Mouse (Mus musculus): ENCODE measurements at regions not wholly inside any gene's neighbourhood (a gene's known extent, or its start where the extent isn't known, plus 50 kb on each side); places are given as distances from the start of the nearest gene placed in this dataset.
"Not testable (repeated sequence)": the region's sequence is repeated elsewhere in the genome, so short reads cannot be mapped to it uniquely, and the experiment has no call there.

DNA sequence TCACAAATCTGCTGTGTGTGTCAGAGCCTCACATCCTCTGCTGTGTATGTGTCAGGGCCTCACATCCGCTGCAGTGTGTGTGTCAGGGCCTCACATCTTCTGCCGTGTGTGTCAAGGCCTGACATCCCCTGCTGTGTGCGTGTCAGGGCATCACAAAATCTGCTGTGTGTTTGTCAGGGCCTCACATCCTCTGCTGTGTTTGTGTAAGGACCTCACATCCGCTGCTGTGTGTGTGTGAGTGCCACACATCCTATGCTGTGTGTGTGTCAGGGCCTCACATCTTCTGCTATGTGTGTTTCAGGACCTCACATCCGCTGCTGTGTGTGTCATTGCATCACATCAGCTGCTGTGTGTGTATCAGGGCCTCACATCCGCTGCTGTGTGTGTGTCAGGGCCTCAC lies 63.3 kb downstream of the Asmt start:
- DNase-seq, result peak in 1 of 2 experiments; percentile 1

DNA sequence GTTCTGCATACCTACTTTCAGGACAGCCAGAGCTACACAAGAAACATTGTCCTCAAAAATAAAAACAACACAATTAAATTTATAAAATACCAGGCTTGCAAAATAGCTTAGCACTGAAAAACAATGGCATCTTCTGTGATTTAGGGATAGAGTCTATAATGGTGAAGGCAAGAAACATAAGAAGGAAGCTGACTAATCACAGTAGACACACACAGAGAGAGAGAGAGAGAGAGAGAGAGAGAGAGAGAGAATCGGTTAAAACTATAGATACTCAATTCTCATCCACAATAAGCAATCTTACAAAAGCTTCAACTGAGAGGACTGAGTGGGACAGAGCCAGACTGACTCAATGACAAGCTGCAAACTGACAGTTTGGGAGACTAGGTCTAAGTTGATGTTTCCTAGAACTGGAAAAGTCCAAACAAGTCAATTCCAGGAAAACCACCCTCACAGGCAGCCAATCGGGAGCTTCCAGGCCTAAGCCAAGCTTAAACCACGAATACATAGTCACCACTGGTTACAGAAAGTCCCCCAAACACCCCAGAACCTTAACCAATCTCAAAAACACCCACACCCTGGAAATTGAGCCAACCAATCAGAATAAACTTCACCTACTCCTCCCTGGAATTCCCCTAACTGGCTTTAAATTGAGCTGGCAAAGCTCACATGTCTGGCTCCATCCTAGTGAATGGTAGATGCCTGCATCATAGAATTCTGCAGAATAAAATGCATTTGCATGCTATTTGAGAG lies 81.2 kb downstream of the Asmt start:
- not testable (repeated sequence) for DNase-seq

Measured in layer of hippocampus, postnatal 36 days (tissue).